Mouse (Mus musculus) embryonic facial prominence, embryonic 12.5 days (tissue): ENCODE results near the gene Ifnz. TPM values are rescaled to one million over a fixed set of nuclear protein-coding genes. Genes with fewer than 3 reads are reported as not detected.
"Not testable (repeated sequence)": the region's sequence is repeated elsewhere in the genome, so short reads cannot be mapped to it uniquely, and the experiment has no call there.

Source experiments
- ATAC-seq: fragments of 200-750 bp; cut with Nextera tagmentation; 2 replicates; pipeline ENCODE4 v1.8.0; 2017; ENCODE audit not compliant: insufficient number of reproducible peaks, insufficient read depth, low FRiP score, low TSS enrichment
- H3K27ac ChIP-seq: fragments of 300-500 bp; sonication (generic); 2 replicates; pipeline ENCODE4 v1.5.1; 2016; ENCODE audit warnings: mild to moderate bottlenecking
- H3K27me3 ChIP-seq: fragments of 300-500 bp; sonication (generic); 2 replicates; pipeline ENCODE4 v1.6.1; 2016; ENCODE audit warnings: mild to moderate bottlenecking, moderate library complexity
- H3K36me3 ChIP-seq: fragments of 300-500 bp; sonication (generic); 2 replicates; pipeline ENCODE4 v1.6.1; 2016; ENCODE audit warnings: mild to moderate bottlenecking
- H3K4me1 ChIP-seq: fragments of 300-500 bp; sonication (generic); 2 replicates; pipeline ENCODE4 v1.6.1; 2016
- H3K4me2 ChIP-seq: fragments of 300-500 bp; sonication (generic); replicated peaks from 2 replicates; pipeline ENCODE4 v1.6.1; 2016; ENCODE audit warnings: mild to moderate bottlenecking, moderate library complexity
- H3K4me3 ChIP-seq: fragments of 300-500 bp; sonication (generic); 2 replicates; pipeline ENCODE4 v1.5.1; 2016; ENCODE audit warnings: mild to moderate bottlenecking
- H3K9ac ChIP-seq: fragments of 300-500 bp; sonication (generic); 2 replicates; pipeline ENCODE4 v1.6.1; 2016; ENCODE audit warnings: mild to moderate bottlenecking, moderate library complexity
- H3K9me3 ChIP-seq: fragments of 300-500 bp; sonication (generic); 2 replicates; pipeline ENCODE4 v1.6.1; 2016; ENCODE audit warnings: mild to moderate bottlenecking, moderate library complexity
- WGBS: fragments of 180-500 bp; shearing (Covaris S2); methylation state at CpG from one replicate; pipeline ENCODE4 v1.1.7; 2016; 5-methylcytosine and 5-hydroxymethylcytosine counted together
- polyA plus RNA-seq: library from polyadenylated mRNA; unstranded; fragments of >200 nt; fragmentation: Nextera tagmentation; extraction: Ambion mirVana; gene quantifications from 2 replicates; pipeline ENCODE4 v1.2.1, GENCODE M21; 2016

Ifnz gene
- polyA plus RNA-seq, 1 experiment from 2014 or later: 0.20 TPM

DNA sequence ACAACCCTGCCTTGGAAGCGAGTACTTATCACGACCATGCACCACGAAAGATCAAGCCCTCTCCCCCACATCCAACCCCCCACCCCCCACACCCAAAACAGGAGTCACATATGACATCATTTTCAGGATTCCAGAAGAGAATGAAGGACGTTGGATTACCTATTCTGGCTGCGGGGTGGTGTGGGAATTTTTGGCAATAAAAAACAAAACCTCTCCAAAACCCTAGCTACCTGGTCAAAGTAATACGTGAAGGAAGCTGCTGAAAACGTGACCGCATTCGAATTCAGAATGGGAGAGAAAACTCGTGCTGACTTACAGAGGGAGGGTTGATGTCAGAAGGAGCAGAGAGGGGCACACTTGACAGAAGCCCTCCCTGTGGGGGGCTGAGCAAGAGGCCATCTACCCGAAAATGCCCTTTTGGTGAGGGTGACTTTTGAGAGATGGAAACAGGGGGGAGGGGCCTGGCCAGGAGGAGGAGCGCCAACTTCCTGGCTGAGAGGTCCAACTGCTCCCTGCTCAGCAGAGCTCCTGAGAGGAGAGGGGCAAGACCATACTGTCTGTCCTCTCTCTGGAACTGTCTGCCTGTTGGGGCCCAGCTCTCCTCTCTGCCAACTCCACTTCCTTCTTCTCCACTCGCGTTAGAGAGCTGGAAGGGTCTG lies 22.2 kb upstream of the Ifnz start, which contains the start of gene Gm13283:
Gene Gm13283, plus strand, starts transcription at position 510 of the 659 bp plus-strand sequence.
- H3K27me3 ChIP-seq, H3K36me3 ChIP-seq, H3K4me1 ChIP-seq, ATAC-seq, H3K9me3 ChIP-seq: not testable (repeated sequence)
- Histone ChIP-seq H3K4me2 (peak within 1 kb of the TSS; percentile 48), H3K27ac (peak within 1 kb of the TSS; percentile 75; the same call in 1 of the 2 replicates), H3K4me3 (peak within 1 kb of the TSS; percentile 36), H3K9ac (peak within 1 kb of the TSS; percentile 44; the same call in 1 of the 2 replicates)
- WGBS: 22% methylated on average over 9 of the region's 14 CpGs

DNA sequence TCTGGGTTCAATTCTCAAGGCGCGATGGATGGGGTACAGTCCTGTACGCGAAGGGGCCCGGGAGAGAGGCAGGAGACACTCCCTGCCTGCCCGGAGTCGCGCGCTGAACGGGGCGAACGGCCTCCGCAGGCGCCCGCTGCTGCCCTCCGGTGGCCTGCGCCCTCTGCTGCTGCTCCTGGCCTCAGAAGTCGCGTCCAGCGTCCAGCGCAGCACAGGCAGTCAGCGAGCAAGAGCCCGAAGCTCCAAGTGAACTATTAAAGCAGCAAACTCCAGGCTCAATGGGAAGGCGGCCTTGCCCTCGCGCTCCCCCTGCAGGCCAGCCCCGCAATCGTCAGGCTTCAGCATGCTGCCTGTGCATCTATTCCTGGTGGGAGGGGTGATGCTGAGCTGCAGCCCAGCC lies 21.5 kb upstream of the Ifnz start:
- H3K4me2 ChIP-seq: peak overlapping the region; percentile 48
- H3K9ac ChIP-seq: peak overlapping the region; percentile 44; the same call in 1 of the 2 replicates
- H3K4me1 ChIP-seq, H3K27me3 ChIP-seq, H3K9me3 ChIP-seq, H3K36me3 ChIP-seq, ATAC-seq: not testable (repeated sequence)
- H3K4me3 ChIP-seq: peak overlapping the region; percentile 36
- H3K27ac ChIP-seq: peak overlapping the region; percentile 75; the same call in 1 of the 2 replicates
- under 1% methylated on average over 23 of the region's 28 CpGs for WGBS

DNA sequence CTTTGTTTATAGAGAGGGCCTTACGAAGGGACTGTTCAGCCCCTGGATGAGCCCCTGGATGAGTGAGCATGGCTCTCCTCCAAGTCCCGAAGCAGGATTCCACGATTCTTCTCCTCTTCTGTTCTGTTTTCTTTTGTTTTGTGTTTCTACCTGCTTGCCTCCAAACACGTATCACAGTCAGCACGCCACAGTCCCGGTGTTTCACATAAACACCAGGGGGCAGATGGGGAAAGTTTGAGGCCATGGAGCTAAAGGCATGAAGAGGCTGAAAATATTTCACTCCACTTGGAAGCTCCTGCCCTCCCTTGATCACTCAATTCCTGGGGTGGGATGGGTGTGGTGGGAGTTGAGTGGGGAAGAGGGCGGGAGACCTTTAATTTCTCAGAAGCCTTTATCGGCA lies 20.2 kb upstream of the Ifnz start:
- WGBS: 70% methylated on average over 6 of the region's 8 CpGs
- H3K27me3 ChIP-seq, H3K27ac ChIP-seq, H3K4me3 ChIP-seq, H3K36me3 ChIP-seq, H3K9ac ChIP-seq, H3K4me1 ChIP-seq, H3K9me3 ChIP-seq, H3K4me2 ChIP-seq, ATAC-seq: not testable (repeated sequence)

DNA sequence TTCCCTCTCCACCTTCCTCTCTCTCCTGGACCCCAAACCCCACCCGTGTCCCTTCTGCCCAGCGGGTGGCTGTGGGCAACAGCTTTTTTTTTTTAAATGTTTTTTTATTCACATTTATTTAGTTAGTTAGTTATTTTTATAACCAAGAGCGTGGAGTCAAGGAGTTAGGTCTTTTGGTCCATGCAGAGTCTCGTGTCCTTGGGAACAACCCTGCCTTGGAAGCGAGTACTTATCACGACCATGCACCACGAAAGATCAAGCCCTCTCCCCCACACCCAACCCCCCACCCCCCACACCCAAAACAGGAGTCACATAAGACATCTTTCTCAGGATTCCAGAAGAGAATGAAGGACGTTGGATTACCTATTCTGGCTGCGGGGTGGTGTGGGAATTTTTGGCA lies 19.6 kb upstream of the Ifnz start:
- not testable (repeated sequence) for H3K27ac ChIP-seq, ATAC-seq, H3K27me3 ChIP-seq, H3K9ac ChIP-seq, H3K9me3 ChIP-seq, H3K36me3 ChIP-seq, H3K4me1 ChIP-seq, H3K4me3 ChIP-seq, H3K4me2 ChIP-seq
- WGBS: 56% methylated on average over 9 of the region's 9 CpGs

DNA sequence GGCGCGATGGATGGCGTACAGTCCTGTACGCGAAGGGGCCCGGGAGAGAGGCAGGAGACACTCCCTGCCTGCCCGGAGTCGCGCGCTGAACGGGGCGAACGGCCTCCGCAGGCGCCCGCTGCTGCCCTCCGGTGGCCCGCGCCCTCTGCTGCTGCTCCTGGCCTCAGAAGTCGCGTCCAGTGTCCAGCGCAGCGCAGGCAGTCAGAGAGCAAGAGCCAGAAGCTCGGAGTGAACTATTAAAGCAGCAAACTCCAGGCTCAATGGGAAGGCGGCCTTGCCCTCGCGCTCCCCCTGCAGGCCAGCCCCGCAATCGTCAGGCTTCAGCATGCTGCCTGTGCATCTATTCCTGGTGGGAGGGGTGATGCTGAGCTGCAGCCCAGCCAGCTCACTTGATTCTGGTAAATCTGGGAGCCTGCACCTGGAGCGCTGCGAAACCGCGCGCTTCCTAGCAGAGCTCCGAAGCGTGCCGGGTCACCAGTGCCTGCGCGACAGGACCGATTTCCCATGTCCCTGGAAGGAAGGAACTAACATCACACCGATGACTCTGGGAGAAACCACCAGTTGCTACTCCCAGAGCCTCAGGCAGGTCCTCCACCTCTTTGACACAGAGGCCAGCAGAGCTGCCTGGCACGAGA lies 18.4 kb upstream of the Ifnz start:
- not testable (repeated sequence) for H3K4me1 ChIP-seq, H3K27me3 ChIP-seq, H3K9ac ChIP-seq, H3K36me3 ChIP-seq, ATAC-seq, H3K9me3 ChIP-seq
- H3K27ac ChIP-seq: 0 out of 2 replicates have a peak overlapping the region, but pooled peaks have one; percentile 17
- H3K4me2 ChIP-seq: peak overlapping the region; percentile 49
- WGBS: 4% methylated on average over 26 of the region's 42 CpGs
- H3K4me3 ChIP-seq: peak overlapping the region; percentile 38

DNA sequence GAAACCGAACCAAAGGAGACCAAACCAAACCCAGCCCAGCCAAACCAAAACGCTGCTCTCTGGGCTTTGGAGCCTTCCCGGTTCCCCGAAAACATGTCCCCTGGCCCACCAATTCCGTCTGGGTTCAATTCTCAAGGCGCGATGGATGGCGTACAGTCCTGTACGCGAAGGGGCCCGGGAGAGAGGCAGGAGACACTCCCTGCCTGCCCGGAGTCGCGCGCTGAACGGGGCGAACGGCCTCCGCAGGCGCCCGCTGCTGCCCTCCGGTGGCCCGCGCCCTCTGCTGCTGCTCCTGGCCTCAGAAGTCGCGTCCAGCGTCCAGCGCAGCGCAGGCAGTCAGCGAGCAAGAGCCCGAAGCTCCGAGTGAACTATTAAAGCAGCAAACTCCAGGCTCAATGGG lies 8.4 kb upstream of the Ifnz start, which contains the start of gene Gm13290:
Gene Gm13290, plus strand, starts transcription at position 301 of the 400 bp plus-strand sequence.
- WGBS: no CpG with 5 or more reads among the region's 32 CpGs
- not testable (repeated sequence) for H3K9ac ChIP-seq, H3K4me3 ChIP-seq, H3K36me3 ChIP-seq, H3K9me3 ChIP-seq, ATAC-seq, H3K4me1 ChIP-seq, H3K27ac ChIP-seq, H3K4me2 ChIP-seq, H3K27me3 ChIP-seq

DNA sequence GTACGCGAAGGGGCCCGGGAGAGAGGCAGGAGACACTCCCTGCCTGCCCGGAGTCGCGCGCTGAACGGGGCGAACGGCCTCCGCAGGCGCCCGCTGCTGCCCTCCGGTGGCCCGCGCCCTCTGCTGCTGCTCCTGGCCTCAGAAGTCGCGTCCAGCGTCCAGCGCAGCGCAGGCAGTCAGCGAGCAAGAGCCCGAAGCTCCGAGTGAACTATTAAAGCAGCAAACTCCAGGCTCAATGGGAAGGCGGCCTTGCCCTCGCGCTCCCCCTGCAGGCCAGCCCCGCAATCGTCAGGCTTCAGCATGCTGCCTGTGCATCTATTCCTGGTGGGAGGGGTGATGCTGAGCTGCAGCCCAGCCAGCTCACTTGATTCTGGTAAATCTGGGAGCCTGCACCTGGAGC lies 5.3 kb upstream of the Ifnz start, which contains the start of gene Gm13289:
Gene Gm13289, plus strand, starts transcription at position 301 of the 400 bp plus-strand sequence.
- not testable (repeated sequence) for H3K4me1 ChIP-seq, H3K4me2 ChIP-seq, H3K27ac ChIP-seq, H3K9ac ChIP-seq, H3K4me3 ChIP-seq, H3K36me3 ChIP-seq, ATAC-seq, H3K9me3 ChIP-seq, H3K27me3 ChIP-seq
- WGBS: no CpG with 5 or more reads among the region's 29 CpGs

DNA sequence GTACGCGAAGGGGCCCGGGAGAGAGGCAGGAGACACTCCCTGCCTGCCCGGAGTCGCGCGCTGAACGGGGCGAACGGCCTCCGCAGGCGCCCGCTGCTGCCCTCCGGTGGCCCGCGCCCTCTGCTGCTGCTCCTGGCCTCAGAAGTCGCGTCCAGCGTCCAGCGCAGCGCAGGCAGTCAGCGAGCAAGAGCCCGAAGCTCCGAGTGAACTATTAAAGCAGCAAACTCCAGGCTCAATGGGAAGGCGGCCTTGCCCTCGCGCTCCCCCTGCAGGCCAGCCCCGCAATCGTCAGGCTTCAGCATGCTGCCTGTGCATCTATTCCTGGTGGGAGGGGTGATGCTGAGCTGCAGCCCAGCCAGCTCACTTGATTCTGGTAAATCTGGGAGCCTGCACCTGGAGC lies 2.4 kb upstream of the Ifnz start, which contains the start of gene Gm13272:
Gene Gm13272, plus strand, starts transcription at position 301 of the 400 bp plus-strand sequence.
- not testable (repeated sequence) for H3K9me3 ChIP-seq, H3K36me3 ChIP-seq, H3K27me3 ChIP-seq, ATAC-seq, H3K4me3 ChIP-seq, H3K27ac ChIP-seq, H3K9ac ChIP-seq, H3K4me2 ChIP-seq, H3K4me1 ChIP-seq
- WGBS: no CpG with 5 or more reads among the region's 29 CpGs

DNA sequence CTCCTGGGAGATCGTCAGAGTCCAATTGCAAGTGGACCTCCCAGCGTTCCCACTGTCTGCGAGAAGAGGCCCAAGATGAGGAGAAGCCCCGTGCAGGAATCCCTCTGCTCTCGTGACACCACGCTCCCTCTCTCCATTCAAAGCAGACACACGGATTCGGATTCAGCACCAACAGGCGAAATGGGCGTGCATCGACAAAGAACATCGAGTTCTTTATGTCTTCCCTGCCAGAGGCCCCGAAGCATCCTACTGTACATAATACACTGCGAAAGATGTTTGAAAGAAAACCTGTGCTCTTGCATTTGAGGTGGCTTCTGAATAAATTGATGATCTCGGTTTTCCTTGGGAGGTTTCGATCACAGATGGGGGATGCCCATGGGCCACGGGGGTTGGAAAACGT lies 1.6 kb upstream of the Ifnz start:
- H3K27ac ChIP-seq, ATAC-seq, H3K4me2 ChIP-seq, H3K9me3 ChIP-seq, H3K27me3 ChIP-seq, H3K9ac ChIP-seq, H3K4me3 ChIP-seq, H3K4me1 ChIP-seq, H3K36me3 ChIP-seq: not testable (repeated sequence)
- 41% methylated on average over 16 of the region's 18 CpGs for WGBS

DNA sequence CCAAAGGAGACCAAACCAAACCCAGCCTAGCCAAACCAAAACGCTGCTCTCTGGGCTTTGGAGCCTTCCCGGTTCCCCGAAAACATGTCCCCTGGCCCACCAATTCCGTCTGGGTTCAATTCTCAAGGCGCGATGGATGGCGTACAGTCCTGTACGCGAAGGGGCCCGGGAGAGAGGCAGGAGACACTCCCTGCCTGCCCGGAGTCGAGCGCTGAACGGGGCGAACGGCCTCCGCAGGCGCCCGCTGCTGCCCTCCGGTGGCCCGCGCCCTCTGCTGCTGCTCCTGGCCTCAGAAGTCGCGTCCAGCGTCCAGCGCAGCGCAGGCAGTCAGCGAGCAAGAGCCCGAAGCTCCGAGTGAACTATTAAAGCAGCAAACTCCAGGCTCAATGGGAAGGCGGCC lies 404 bp downstream of the Ifnz start:
- H3K4me3 ChIP-seq: 0 out of 2 replicates have a peak overlapping the region, but pooled peaks have one; percentile 22
- H3K27me3 ChIP-seq, H3K9me3 ChIP-seq, H3K36me3 ChIP-seq, ATAC-seq, H3K27ac ChIP-seq, H3K9ac ChIP-seq, H3K4me1 ChIP-seq: not testable (repeated sequence)
- peak overlapping the region; percentile 30; the same call in 1 of the 2 replicates for H3K4me2 ChIP-seq
- WGBS: 0% methylated on average over 21 of the region's 31 CpGs

DNA sequence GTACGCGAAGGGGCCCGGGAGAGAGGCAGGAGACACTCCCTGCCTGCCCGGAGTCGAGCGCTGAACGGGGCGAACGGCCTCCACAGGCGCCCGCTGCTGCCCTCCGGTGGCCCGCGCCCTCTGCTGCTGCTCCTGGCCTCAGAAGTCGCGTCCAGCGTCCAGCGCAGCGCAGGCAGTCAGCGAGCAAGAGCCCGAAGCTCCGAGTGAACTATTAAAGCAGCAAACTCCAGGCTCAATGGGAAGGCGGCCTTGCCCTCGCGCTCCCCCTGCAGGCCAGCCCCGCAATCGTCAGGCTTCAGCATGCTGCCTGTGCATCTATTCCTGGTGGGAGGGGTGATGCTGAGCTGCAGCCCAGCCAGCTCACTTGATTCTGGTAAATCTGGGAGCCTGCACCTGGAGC lies 3.5 kb downstream of the Ifnz start, which contains the start of gene Gm13276:
Gene Gm13276, plus strand, starts transcription at position 301 of the 400 bp plus-strand sequence.
- ATAC-seq, H3K36me3 ChIP-seq, H3K27me3 ChIP-seq, H3K9me3 ChIP-seq, H3K4me2 ChIP-seq, H3K4me1 ChIP-seq, H3K4me3 ChIP-seq, H3K9ac ChIP-seq, H3K27ac ChIP-seq: not testable (repeated sequence)
- WGBS: no CpG with 5 or more reads among the region's 27 CpGs

DNA sequence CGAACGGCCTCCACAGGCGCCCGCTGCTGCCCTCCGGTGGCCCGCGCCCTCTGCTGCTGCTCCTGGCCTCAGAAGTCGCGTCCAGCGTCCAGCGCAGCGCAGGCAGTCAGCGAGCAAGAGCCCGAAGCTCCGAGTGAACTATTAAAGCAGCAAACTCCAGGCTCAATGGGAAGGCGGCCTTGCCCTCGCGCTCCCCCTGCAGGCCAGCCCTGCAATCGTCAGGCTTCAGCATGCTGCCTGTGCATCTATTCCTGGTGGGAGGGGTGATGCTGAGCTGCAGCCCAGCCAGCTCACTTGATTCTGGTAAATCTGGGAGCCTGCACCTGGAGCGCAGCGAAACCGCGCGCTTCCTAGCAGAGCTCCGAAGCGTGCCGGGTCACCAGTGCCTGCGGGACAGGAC lies 6.5 kb downstream of the Ifnz start, which contains the start of gene Gm13277:
Gene Gm13277, plus strand, starts transcription at position 231 of the 400 bp plus-strand sequence.
- not testable (repeated sequence) for H3K9ac ChIP-seq, H3K4me3 ChIP-seq, H3K4me1 ChIP-seq, H3K4me2 ChIP-seq, H3K27me3 ChIP-seq, H3K9me3 ChIP-seq, H3K36me3 ChIP-seq, H3K27ac ChIP-seq, ATAC-seq
- WGBS: 0% methylated on average over 1 of the region's 28 CpGs
